Mouse (Mus musculus) heart, adult 18-20 months (tissue): ENCODE measurements around the gene Cx3cr1. TPM values are rescaled to one million over a fixed set of nuclear protein-coding genes. Genes with fewer than 3 reads are reported as not detected.

Experiments
- DNase-seq, 2 experiments: peaks; one replicate each; pipeline ENCODE4 v3.0.0; 2021 to 2022; ENCODE audit warnings: mixed read lengths in 1 of 2
- total RNA-seq, 2 experiments: library from RNA; stranded (reverse); gene quantifications; 2 replicates each; pipeline ENCODE4 v1.2.3; 2021

Cx3cr1 gene
- total RNA-seq, 2 experiments from 2014 or later: 0.80 to 0.92 TPM

- DNase-seq: no peak
Observed at GRCm38 (mm10) chr9:120082691-120083090, 13.0 kb upstream of the Cx3cr1 start.

GRCm38 (mm10) chr9:120081967-120082366 lies 12.3 kb upstream of the Cx3cr1 start:
- DNase-seq: no peak

GRCm38 (mm10) chr9:120081247-120081646 lies 11.6 kb upstream of the Cx3cr1 start:
- DNase-seq: no peak

GRCm38 (mm10) chr9:120080546-120081108 lies 10.9 kb upstream of the Cx3cr1 start:
- peak; percentile 28 to 33 for DNase-seq

- DNase-seq: no peak
Observed at GRCm38 (mm10) chr9:120079901-120080300, 10.2 kb upstream of the Cx3cr1 start.

GRCm38 (mm10) chr9:120078241-120078640 lies 8.6 kb upstream of the Cx3cr1 start:
- no peak for DNase-seq

GRCm38 (mm10) chr9:120074516-120074915 lies 4.8 kb upstream of the Cx3cr1 start:
- DNase-seq: no peak

GRCm38 (mm10) chr9:120073169-120073568 lies 3.5 kb upstream of the Cx3cr1 start:
- DNase-seq: peak; percentile 85 to 95

GRCm38 (mm10) chr9:120071251-120071650 lies 1.6 kb upstream of the Cx3cr1 start:
- peak; percentile 32 to 50 for DNase-seq

GRCm38 (mm10) chr9:120068047-120068446 lies 1.6 kb downstream of the Cx3cr1 start:
- peak in 1 of 2 experiments; percentile 24 for DNase-seq

- DNase-seq: no peak
Observed at GRCm38 (mm10) chr9:120067609-120068008, 2.1 kb downstream of the Cx3cr1 start.

- DNase-seq: no peak
Observed at GRCm38 (mm10) chr9:120064317-120064716, 5.4 kb downstream of the Cx3cr1 start.

- peak in 1 of 2 experiments; percentile 65 for DNase-seq
Observed at GRCm38 (mm10) chr9:120058730-120059129, 10.9 kb downstream of the Cx3cr1 start.

- DNase-seq: no peak
Observed at GRCm38 (mm10) chr9:120056201-120056600, 13.5 kb downstream of the Cx3cr1 start.

GRCm38 (mm10) chr9:120054545-120055277 lies 15.0 kb downstream of the Cx3cr1 start:
- DNase-seq: no peak

- DNase-seq: peak; percentile 28 to 54
Observed at GRCm38 (mm10) chr9:120049407-120049806, 20.3 kb downstream of the Cx3cr1 start.

- DNase-seq: no peak
Observed at GRCm38 (mm10) chr9:120048495-120048894, 21.2 kb downstream of the Cx3cr1 start.

- DNase-seq: peak; percentile 18 to 40
Observed at GRCm38 (mm10) chr9:120043115-120043514, 26.6 kb downstream of the Cx3cr1 start.

GRCm38 (mm10) chr9:120037414-120037813 lies 32.3 kb downstream of the Cx3cr1 start:
- peak in 1 of 2 experiments; percentile 55 for DNase-seq

GRCm38 (mm10) chr9:120034375-120034774 lies 35.3 kb downstream of the Cx3cr1 start:
- DNase-seq: no peak

- DNase-seq: no peak
Observed at GRCm38 (mm10) chr9:120032710-120033109, 37.0 kb downstream of the Cx3cr1 start.

- no peak for DNase-seq
Observed at GRCm38 (mm10) chr9:120030421-120030820, 39.3 kb downstream of the Cx3cr1 start.

- DNase-seq: no peak
Observed at GRCm38 (mm10) chr9:120029880-120030279, 39.8 kb downstream of the Cx3cr1 start.
